Mouse (Mus musculus): ENCODE data around the gene Knl1. TPM values are rescaled to one million over a fixed set of nuclear protein-coding genes. Genes with fewer than 3 reads are reported as not detected.

The Knl1 gene
- polyA plus RNA-seq, 1 experiment from 2014 or later, result 54.0 TPM

GRCm38 (mm10) chr2:119050132-119050650 is 3.3 kb downstream of the Knl1 start:
- H3K36me3 ChIP-seq (replicated peaks), result 0 out of 2 replicates have a peak, but pooled peaks cover 6% of the 10 kb centered on the region
- no peaks in the 10 kb centered on the region for H3K9me3 ChIP-seq
- H3K27me3 ChIP-seq (replicated peaks; ENCODE audit: low read depth, poor library complexity, severe bottlenecking), result no peaks in the 10 kb centered on the region
- WGBS, result 95% methylated on average over 4 of the region's 4 CpGs
- DNase-seq (ENCODE audit: low spot score), result no peak
- no peak overlapping the region for H3K27ac ChIP-seq (replicated peaks)
- H3K4me3 ChIP-seq, result no peak overlapping the region
- H3K4me1 ChIP-seq, result peaks cover 21% of the 10 kb centered on the region

GRCm38 (mm10) chr2:119060139-119060538 is 13.2 kb downstream of the Knl1 start:
- no peak overlapping the region for H3K27ac ChIP-seq (replicated peaks)
- H3K9me3 ChIP-seq, result no peaks in the 10 kb centered on the region
- H3K27me3 ChIP-seq (replicated peaks; ENCODE audit: low read depth, poor library complexity, severe bottlenecking), result no peaks in the 10 kb centered on the region
- DNase-seq (ENCODE audit: low spot score), result no peak
- H3K36me3 ChIP-seq (replicated peaks), result peaks cover 58% of the 10 kb centered on the region
- H3K4me1 ChIP-seq, result no peaks in the 10 kb centered on the region
- H3K4me3 ChIP-seq, result no peak overlapping the region
- WGBS, result 95% methylated on average over 2 of the region's 2 CpGs

DNA sequence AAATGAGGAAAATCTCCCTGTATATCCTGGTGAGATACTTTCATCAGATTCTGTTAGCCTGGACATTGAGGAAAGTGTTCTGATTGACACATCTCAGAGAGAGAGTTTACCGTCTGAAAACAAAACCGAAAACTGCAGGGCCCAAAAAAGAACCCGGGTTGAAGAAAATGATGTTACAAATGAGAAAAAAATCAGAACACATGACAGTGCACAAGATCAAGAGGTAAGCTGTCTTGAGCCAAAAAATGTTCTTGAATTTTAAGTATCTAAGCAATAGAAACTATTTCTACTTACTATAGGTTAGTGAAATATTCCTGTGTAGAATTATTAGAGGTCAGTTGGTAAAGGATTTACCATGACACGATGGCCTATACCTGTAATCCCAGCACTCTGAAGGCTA is 25.5 kb downstream of the Knl1 start:
- no peaks in the 10 kb centered on the region for H3K27me3 ChIP-seq (replicated peaks; ENCODE audit: low read depth, poor library complexity, severe bottlenecking)

DNA sequence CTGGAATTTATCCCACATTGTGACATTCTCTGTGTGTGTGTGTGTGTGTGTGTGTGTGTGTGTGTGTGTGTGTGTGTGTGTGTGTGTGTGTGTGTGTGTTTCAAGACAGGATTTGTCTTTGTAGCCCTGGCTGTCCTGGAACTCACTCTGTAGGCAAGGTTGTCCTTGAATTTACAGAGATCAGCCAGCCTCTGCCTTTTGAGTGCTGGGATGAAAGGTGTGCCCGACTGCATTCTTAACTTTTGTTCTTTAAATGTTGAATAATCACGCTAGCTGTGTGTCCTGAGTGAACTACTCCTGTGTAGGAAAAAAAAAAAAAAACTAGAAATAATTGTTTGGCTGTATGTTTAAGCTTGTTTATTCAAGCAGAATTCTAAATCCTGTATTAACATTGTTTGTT is 39.2 kb downstream of the Knl1 start:
- WGBS, result 89% methylated on average over 2 of the region's 2 CpGs
- Histone ChIP-seq H3K27me3 (replicated peaks; ENCODE audit: low read depth, poor library complexity, severe bottlenecking) (no peaks in the 10 kb centered on the region), H3K9me3 (no peaks in the 10 kb centered on the region), H3K36me3 (replicated peaks) (peaks cover 81% of the 10 kb centered on the region), H3K4me1 (no peaks in the 10 kb centered on the region), H3K27ac (replicated peaks) (no peak overlapping the region), H3K4me3 (no peak overlapping the region)
- no peak for DNase-seq (ENCODE audit: low spot score)

More for the DNA sequence above, 25.5 kb downstream of the Knl1 start:
- H3K4me1 ChIP-seq, result no peaks in the 10 kb centered on the region
- DNase-seq (ENCODE audit: low spot score), result no peak
- WGBS, result 96% methylated on average over 4 of the region's 4 CpGs
- H3K9me3 ChIP-seq, result no peaks in the 10 kb centered on the region
- H3K36me3 ChIP-seq (replicated peaks), result peaks cover 73% of the 10 kb centered on the region
- H3K4me3 ChIP-seq, result no peak overlapping the region
- H3K27ac ChIP-seq (replicated peaks), result no peak overlapping the region

DNA sequence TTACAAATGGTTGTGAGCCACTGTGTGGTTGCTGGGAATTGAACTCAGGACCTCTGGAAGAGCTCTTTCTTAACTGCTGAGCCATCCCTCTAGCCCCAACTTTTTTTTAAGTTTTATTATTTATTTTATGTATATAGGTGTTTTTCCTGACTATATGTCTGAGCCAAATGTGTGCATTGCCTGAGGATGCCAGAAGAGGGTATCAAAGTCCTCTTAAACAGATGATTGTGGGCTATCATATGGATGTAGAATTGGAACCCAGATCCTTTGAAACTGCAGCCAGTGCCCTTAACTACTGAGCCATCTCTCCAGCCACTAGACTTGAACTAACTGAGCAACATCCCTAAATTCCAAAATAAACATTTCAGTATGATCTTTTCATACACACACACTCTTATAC is 54.6 kb downstream of the Knl1 start:
- peaks cover 75% of the 10 kb centered on the region for H3K36me3 ChIP-seq (replicated peaks)
- no peak overlapping the region for H3K27ac ChIP-seq (replicated peaks)
- H3K9me3 ChIP-seq, result no peaks in the 10 kb centered on the region
- no peak for DNase-seq (ENCODE audit: low spot score)
- no peaks in the 10 kb centered on the region for H3K4me1 ChIP-seq
- H3K4me3 ChIP-seq, result no peak overlapping the region
- H3K27me3 ChIP-seq (replicated peaks; ENCODE audit: low read depth, poor library complexity, severe bottlenecking), result no peaks in the 10 kb centered on the region

GRCm38 (mm10) chr2:119106583-119106982 is 59.7 kb downstream of the Knl1 start:
- no peak overlapping the region for H3K27ac ChIP-seq (replicated peaks)
- WGBS, result 78% methylated on average over 5 of the region's 5 CpGs
- no peak overlapping the region for H3K4me3 ChIP-seq
- H3K9me3 ChIP-seq, result no peaks in the 10 kb centered on the region
- no peaks in the 10 kb centered on the region for H3K4me1 ChIP-seq
- peaks cover 69% of the 10 kb centered on the region for H3K36me3 ChIP-seq (replicated peaks)
- DNase-seq (ENCODE audit: low spot score), result no peak
- no peaks in the 10 kb centered on the region for H3K27me3 ChIP-seq (replicated peaks; ENCODE audit: low read depth, poor library complexity, severe bottlenecking)

GRCm38 (mm10) chr2:119108554-119108953 is 61.6 kb downstream of the Knl1 start:
- peak; percentile 62 for DNase-seq (ENCODE audit: low spot score)

GRCm38 (mm10) chr2:119111060-119111459 is 64.1 kb downstream of the Knl1 start:
- no peak overlapping the region for H3K27ac ChIP-seq (replicated peaks)
- no peak for DNase-seq (ENCODE audit: low spot score)
- peaks cover 14% of the 10 kb centered on the region for H3K4me1 ChIP-seq
- 87% methylated on average over 3 of the region's 3 CpGs for WGBS
- peaks cover 41% of the 10 kb centered on the region for H3K36me3 ChIP-seq (replicated peaks)
- no peaks in the 10 kb centered on the region for H3K9me3 ChIP-seq
- no peak overlapping the region for H3K4me3 ChIP-seq
- no peaks in the 10 kb centered on the region for H3K27me3 ChIP-seq (replicated peaks; ENCODE audit: low read depth, poor library complexity, severe bottlenecking)

More at GRCm38 (mm10) chr2:119108554-119108953, 61.6 kb downstream of the Knl1 start:
- Histone ChIP-seq H3K4me1 (peaks cover 7% of the 10 kb centered on the region), H3K9me3 (no peaks in the 10 kb centered on the region), H3K27me3 (replicated peaks; ENCODE audit: low read depth, poor library complexity, severe bottlenecking) (no peaks in the 10 kb centered on the region), H3K4me3 (no peak overlapping the region), H3K36me3 (replicated peaks) (peaks cover 49% of the 10 kb centered on the region), H3K27ac (replicated peaks) (no peak overlapping the region)
- 60% methylated on average over 4 of the region's 4 CpGs for WGBS

DNA sequence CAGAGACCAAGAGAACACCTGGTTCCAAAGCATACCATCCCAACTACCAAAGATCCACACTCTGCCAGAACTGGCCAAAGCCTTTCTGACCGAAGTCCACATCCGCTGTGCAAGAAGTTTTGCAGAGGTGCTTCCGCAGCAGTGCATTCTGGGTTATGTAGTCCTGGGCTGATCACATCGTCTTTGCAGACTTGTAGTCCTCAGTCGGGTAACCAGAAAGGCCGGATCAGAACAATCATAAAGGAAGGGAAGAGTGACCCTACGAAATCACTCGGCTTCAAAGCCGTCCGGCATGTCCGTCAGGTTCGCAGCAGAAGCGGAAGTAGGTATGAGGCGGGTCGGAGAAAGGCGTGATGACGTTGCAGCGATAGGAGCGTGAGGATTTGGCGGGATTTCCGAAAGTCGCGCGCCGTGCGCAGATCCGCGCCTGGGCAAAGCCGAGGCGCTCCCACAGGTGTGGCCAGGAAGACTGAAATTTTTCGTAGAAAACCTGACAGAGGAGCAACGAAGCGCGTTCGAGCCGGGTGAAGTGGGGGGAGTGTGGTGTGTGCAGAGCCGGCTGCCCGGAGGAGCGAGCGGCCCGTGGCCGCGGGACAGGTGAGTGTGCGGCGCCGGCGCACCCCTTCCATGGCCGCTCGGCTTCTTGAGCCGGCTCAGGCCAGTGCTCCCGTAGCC is 65.7 kb downstream of the Knl1 start, which contains the start of gene Rad51:
TSS of gene Rad51 (plus strand) at position 356 of the 675 bp plus-strand sequence.
- Histone ChIP-seq H3K4me3 (peak within 1 kb of the TSS; percentile 76), H3K4me1 (peaks cover 14% of the 10 kb centered on the region), H3K9me3 (no peaks in the 10 kb centered on the region), H3K27me3 (replicated peaks; ENCODE audit: low read depth, poor library complexity, severe bottlenecking) (no peaks in the 10 kb centered on the region), H3K36me3 (replicated peaks) (peaks cover 46% of the 10 kb centered on the region), H3K27ac (replicated peaks) (peak within 1 kb of the TSS; percentile 86)
- peak; percentile 90 for DNase-seq (ENCODE audit: low spot score)
- WGBS, result under 1% methylated on average over 51 of the region's 51 CpGs

GRCm38 (mm10) chr2:119113121-119113925 is 66.4 kb downstream of the Knl1 start:
- WGBS, result 16% methylated on average over 20 of the region's 20 CpGs
- Histone ChIP-seq H3K4me1 (peaks cover 14% of the 10 kb centered on the region), H3K27me3 (replicated peaks; ENCODE audit: low read depth, poor library complexity, severe bottlenecking) (no peaks in the 10 kb centered on the region), H3K4me3 (peak overlapping the region; percentile 76), H3K36me3 (replicated peaks) (peaks cover 46% of the 10 kb centered on the region), H3K27ac (replicated peaks) (peak overlapping the region; percentile 86), H3K9me3 (no peaks in the 10 kb centered on the region)
- DNase-seq (ENCODE audit: low spot score), result no peak

- WGBS, result 85% methylated on average over 5 of the region's 5 CpGs
- DNase-seq (ENCODE audit: low spot score), result no peak
- Histone ChIP-seq H3K27ac (replicated peaks) (no peak overlapping the region), H3K9me3 (no peaks in the 10 kb centered on the region), H3K27me3 (replicated peaks; ENCODE audit: low read depth, poor library complexity, severe bottlenecking) (no peaks in the 10 kb centered on the region), H3K4me1 (no peaks in the 10 kb centered on the region), H3K4me3 (no peak overlapping the region), H3K36me3 (replicated peaks) (peaks cover 99% of the 10 kb centered on the region)
Measured at GRCm38 (mm10) chr2:119136346-119136898, 89.5 kb downstream of the Knl1 start.

GRCm38 (mm10) chr2:119145199-119145598 is 98.3 kb downstream of the Knl1 start:
- Histone ChIP-seq H3K4me3 (no peak overlapping the region), H3K27me3 (replicated peaks; ENCODE audit: low read depth, poor library complexity, severe bottlenecking) (no peaks in the 10 kb centered on the region), H3K9me3 (peaks cover 4% of the 10 kb centered on the region; the same call in 1 of the 2 replicates), H3K4me1 (no peaks in the 10 kb centered on the region), H3K36me3 (replicated peaks) (peaks cover 98% of the 10 kb centered on the region), H3K27ac (replicated peaks) (no peak overlapping the region)
- 81% methylated on average over 2 of the region's 2 CpGs for WGBS
- DNase-seq (ENCODE audit: low spot score), result no peak

Data from embryonic facial prominence, embryonic 10.5 days (tissue).